Mouse (Mus musculus): Measurements from ENCODE around the gene Phf7. TPM values are rescaled to one million over a fixed set of nuclear protein-coding genes. Genes with fewer than 3 reads are reported as not detected.

Phf7 gene
- total RNA-seq, 2 experiments from 2014 or later, result 4.2 to 5.1 TPM

DNA sequence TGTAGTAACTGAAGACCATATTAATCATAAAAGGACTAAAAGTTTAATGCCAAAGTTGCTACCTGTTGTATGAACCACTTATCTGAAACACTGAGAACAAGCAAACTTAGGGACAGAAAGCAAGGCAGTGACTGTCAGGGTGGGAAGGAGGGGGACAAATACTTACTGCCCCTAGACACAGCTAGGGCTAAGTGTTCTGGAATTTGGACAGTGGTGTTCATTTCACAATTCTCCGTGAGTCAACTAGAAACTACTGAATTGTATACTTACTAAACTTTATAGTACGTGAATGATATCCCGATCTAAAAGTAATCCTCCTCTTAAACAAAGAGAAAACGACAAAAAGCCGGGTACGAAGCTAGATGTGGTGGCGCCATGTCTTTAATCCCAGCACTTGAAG lies 51.5 kb downstream of the Phf7 start:
- no peak for DNase-seq

DNA sequence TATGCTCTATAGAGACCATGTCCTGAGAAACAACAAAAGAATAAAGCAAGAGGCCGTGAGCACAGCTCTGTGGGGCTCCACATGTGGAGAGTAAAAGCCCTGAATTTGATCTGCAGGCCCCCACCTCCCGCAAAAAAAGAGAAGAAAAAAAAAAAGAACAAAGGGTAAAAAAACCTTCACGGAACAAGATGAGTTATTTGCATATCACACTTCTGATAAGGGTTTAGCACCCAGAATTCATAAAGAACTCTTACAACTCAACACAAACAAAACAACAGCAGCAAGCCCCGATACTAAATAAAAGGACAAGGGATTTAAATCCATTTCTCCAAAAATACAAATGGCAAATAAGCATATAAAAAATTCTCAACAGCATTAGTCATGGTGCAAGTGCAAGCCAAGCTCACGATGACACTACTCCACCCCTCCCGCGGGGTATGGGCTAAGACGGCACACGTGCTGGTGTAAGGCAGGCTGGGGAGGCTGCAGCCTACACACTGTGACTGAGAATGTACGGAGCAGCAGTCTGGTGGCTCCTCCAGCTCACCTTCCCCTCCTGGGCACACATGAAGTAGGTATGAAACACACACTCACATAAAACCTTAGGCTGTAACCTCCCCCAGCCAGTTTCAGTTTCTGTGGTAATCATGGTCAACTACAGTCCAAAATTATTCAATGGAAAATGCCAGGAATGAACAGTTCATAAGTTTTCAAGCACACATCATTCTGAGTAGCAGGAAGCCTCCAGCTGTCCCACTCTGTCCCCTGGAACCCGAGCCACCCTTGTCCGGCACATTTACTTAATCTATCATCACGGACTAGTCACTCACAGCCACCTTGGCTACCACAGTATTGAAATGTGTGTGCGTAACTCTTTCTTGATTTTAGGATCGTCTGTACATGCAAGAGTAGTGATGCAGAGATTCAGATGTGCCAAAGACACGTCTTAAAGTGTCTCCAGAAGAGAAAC lies 53.3 kb downstream of the Phf7 start:
- DNase-seq, result peak; percentile 68 to 70

- no peak for DNase-seq
These were observed 55.1 kb downstream of the Phf7 start for GRCm38 (mm10) chr14:31195968-31196367.

DNA sequence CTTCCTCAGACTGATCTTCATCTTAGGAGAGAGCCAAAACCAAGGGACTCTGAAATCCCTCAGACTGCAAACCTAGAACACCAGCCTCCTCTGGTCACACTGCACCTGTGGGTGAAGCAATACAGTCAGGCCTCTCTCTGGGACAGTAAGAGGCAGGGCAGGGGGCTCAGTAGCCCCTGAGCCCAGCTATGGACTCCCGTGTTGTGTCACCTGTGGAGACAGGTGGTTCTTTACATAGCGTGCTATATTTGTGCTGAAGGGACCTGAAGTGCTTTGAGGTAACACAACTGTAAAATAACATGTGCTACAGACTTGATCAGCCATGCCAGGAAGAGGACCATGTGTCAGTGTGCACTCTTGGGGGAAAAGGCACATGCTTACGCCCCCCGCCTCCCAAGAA lies 55.6 kb downstream of the Phf7 start:
- no peak for DNase-seq

DNA sequence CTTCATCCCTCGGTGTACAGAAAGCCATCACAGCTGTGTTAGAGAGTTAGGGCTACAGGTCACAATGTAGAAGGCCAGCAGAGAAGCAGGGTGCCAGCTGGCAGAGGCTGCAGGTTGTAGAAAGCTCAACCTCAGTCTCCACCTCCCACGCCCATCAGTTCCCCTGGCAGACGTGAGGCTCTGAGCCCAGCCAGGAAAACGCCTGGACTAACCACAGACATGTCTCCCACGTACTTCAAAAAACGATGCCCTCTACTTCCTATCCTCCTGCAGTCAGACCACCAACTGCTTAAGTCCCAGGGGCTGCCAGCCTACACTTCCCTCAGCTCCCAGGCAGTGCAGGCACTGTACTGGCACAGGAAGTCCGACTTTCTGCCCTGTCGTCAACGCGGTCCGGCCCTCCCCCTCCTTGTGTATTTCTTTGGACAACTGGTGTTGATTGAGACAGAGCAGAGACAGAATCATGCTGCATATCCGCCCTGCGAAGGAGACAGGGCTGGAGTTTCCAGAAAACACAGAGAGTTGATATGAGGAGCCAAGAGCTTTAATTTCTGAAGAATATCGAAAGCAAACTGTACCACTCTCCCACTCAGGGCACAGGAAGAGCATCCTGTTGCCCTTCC lies 56.1 kb downstream of the Phf7 start:
- peak; percentile 91 to 95 for DNase-seq

- DNase-seq, result no peak
These were observed 56.7 kb downstream of the Phf7 start for GRCm38 (mm10) chr14:31194441-31194840.

DNA sequence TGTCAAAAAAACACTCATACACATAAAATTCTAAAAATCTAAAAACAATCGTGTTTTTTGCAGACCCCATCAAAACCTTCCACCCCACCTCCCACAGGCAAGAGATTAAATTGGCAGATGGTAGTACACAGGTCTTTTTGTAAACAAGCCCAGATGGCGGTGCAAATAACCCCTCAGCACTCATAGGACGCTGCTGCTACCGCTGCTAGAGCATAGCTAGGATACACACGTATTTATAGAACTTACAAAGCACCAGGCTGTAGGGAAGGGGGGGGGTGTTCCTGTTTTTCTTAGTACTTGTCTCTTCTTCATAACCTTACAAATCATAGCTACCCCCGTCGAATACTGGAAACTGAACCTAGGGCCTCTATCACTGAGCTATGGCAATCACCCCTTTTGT lies 57.3 kb downstream of the Phf7 start:
- no peak for DNase-seq

- no peak for DNase-seq
These were observed 59.2 kb downstream of the Phf7 start for GRCm38 (mm10) chr14:31191936-31192335.

GRCm38 (mm10) chr14:31189348-31189747 lies 61.8 kb downstream of the Phf7 start:
- no peak for DNase-seq

DNA sequence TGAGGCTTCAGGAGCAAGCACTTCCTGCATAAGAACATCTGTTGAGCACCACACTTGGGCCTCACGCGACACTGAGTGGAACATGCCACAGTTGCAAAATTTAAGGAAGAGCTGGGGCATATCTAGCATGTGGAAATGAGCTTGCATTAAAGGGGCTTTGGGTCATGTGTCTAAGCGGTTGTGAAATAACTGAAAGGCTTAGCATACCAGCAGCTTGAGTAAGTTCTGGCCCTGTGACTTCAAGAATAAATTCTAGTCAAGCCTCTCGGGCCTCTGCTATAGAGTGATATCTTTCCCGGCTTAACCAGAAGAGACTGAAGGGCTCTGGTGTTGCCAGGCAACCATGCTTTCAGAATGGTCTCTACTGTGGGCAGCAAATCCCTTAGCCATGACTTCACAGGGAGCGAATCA lies 62.3 kb downstream of the Phf7 start:
- DNase-seq, result peak in 1 of 2 experiments; percentile 77

Other genes starting within 250 kb of the Phf7 start
- gene Glt8d1, start 249.9 kb downstream of the Phf7 start, total RNA-seq (2021), result 10 to 100 TPM; 19.8 to 22.5 TPM
- 100 to 1,000 TPM; 132 to 138 TPM for gene Spcs1, start 249.6 kb downstream of the Phf7 start, total RNA-seq (2021)
- gene Pbrm1, start 232.2 kb downstream of the Phf7 start, total RNA-seq (2021), result 10 to 100 TPM; 51.7 to 57.7 TPM
- gene Gnl3, start 232.2 kb downstream of the Phf7 start, total RNA-seq (2021), result 10 to 100 TPM; 23.9 to 25.9 TPM
- gene Smim4, start 122.4 kb downstream of the Phf7 start, total RNA-seq (2021), result 10 to 100 TPM; 74.5 to 87.4 TPM
- 10 to 100 TPM; 19.2 TPM for gene Nt5dc2, start 120.3 kb downstream of the Phf7 start, total RNA-seq (2021)
- gene Stab1, start 82.7 kb downstream of the Phf7 start, total RNA-seq (2021), result 10 to 100 TPM; 63.2 to 64.1 TPM
- 1,000 to 10,000 TPM; 5,748 to 6,764 TPM for gene Tnnc1, start 43.0 kb downstream of the Phf7 start, total RNA-seq (2021)
- gene Nisch, start 34.4 kb downstream of the Phf7 start, total RNA-seq (2021), result 100 to 1,000 TPM; 118 to 119 TPM
- 10 to 100 TPM; 13.5 to 15.7 TPM for gene Sema3g, start 33.5 kb downstream of the Phf7 start, total RNA-seq (2021)
- 10 to 100 TPM; 42.4 to 45.3 TPM for gene Bap1, start 133 bp upstream of the Phf7 start, total RNA-seq (2021)
- under 1 TPM; 0.02 to 0.23 TPM for gene Dnah1, start 72.6 kb upstream of the Phf7 start, total RNA-seq (2021)
- gene Capn7, start 85.3 kb upstream of the Phf7 start, total RNA-seq (2021), result 10 to 100 TPM; 32.4 to 33.2 TPM
- gene Sh3bp5, start 184.8 kb upstream of the Phf7 start, total RNA-seq (2021), result 10 to 100 TPM; 60.0 to 60.9 TPM
- 10 to 100 TPM; 13.4 to 15.3 TPM for gene Eaf1, start 243.1 kb upstream of the Phf7 start, total RNA-seq (2021)
- gene Mettl6, start 243.7 kb upstream of the Phf7 start, total RNA-seq (2021), result 10 to 100 TPM in 1 of 2 experiments, 1 to 10 TPM in 1; 9.1 to 10.6 TPM

Measured in heart, adult 18-20 months (tissue).